Mouse (Mus musculus) cerebellum, adult 2 months (tissue): Measurements from ENCODE around the gene Atp13a1.

ENCODE experiments used
- CTCF ChIP-seq: fragments of 200-500 bp; IDR thresholded peaks from 2 replicates; pipeline ENCODE4 v1.5.1; 2011; ENCODE audit warnings: low read depth, mild to moderate bottlenecking, control low read depth, low read length, moderate library complexity, borderline replicate concordance; ENCODE audit not compliant: insufficient read depth
- POLR2A ChIP-seq: fragments of 200-500 bp; IDR thresholded peaks from 2 replicates; pipeline ENCODE4 v1.6.1; 2011; ENCODE audit warnings: low read length, control low read depth, borderline replicate concordance; ENCODE audit not compliant: insufficient read depth

DNA sequence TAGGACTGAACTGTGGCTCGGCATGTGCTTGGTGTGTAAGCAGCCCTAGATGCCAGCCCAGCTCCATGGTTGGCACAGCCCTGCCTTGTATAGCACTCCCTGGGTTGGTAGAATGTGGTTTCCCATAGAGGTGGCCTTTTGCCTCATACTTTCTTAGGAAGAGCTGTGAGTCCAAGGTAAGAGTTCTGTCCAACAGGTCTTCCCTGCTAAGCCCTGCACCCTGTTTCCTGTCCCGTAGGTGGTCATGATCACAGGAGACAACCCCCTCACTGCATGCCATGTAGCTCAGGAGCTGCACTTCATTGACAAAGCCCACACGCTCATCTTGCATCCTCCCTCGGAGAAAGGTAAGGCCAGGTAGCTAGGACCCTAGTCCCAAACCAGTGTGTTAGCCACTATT lies 10.8 kb downstream of the Atp13a1 start:
- TF ChIP-seq POLR2A, result no peak
- TF ChIP-seq CTCF, result no peak
